Mouse (Mus musculus) CH12.LX (cell line): ENCODE data around the gene Parp3. TPM values are rescaled to one million over a fixed set of nuclear protein-coding genes. Genes with fewer than 3 reads are reported as not detected.

ENCODE experiments used
- DNase-seq: peaks from one replicate; pipeline ENCODE4 v3.0.0-alpha.2; 2013; ENCODE audit errors: extremely low read depth
- H3K27ac ChIP-seq: 2 replicates; pipeline ENCODE4 v1.5.1; 2012; ENCODE audit warnings: low read depth, mild to moderate bottlenecking, control low read depth, moderate library complexity; ENCODE audit not compliant: insufficient read depth
- H3K27me3 ChIP-seq: replicated peaks from 2 replicates; pipeline ENCODE3; 2012; ENCODE audit warnings: inconsistent platforms
- H3K36me3 ChIP-seq, 2 experiments: replicated peaks in 1 of 2; 2 replicates each; pipeline versions ENCODE3 to v1.6.1; 2012; ENCODE audit warnings: inconsistent platforms in 1 of 2, low read length in 1 of 2, mild to moderate bottlenecking in 1 of 2, mixed read lengths in 1 of 2, moderate library complexity in 1 of 2; ENCODE audit not compliant: control insufficient read depth in 1 of 2, insufficient read depth in 1 of 2
- H3K4me1 ChIP-seq, 2 experiments: 2 replicates each; pipeline ENCODE4 v1.6.1; 2012; ENCODE audit warnings: inconsistent platforms in 1 of 2, moderate library complexity in 1 of 2; ENCODE audit not compliant: insufficient read depth in 2 of 2, control insufficient read depth in 1 of 2
- H3K4me2 ChIP-seq: 2 replicates; pipeline ENCODE4 v1.6.1; 2012; ENCODE audit warnings: low read depth, mild to moderate bottlenecking, control low read depth; ENCODE audit not compliant: poor library complexity, insufficient read depth, severe bottlenecking
- H3K4me3 ChIP-seq, 3 experiments: fragments of 150-350 bp in 1 of 3; sonication (generic) in 1 of 3; replicated peaks in 1 of 3; 2 replicates each; pipeline versions ENCODE3 to v1.5.1; 2011 to 2012; ENCODE audit warnings: low read depth in 2 of 3, low read length in 2 of 3, mild to moderate bottlenecking in 2 of 3, moderate library complexity in 2 of 3, control low read depth in 1 of 3, improper control_type of control experiment in 1 of 3, inconsistent platforms in 1 of 3, mixed read lengths in 1 of 3; ENCODE audit not compliant: poor library complexity in 1 of 3
- H3K79me2 ChIP-seq: replicated peaks from 2 replicates; pipeline ENCODE4 v1.6.1; 2012; ENCODE audit warnings: mild to moderate bottlenecking, moderate library complexity; ENCODE audit not compliant: control insufficient read depth, poor library complexity, insufficient read depth, severe bottlenecking; ENCODE audit errors: extremely low read depth
- H3K9ac ChIP-seq: 2 replicates; pipeline ENCODE4 v1.6.1; 2012; ENCODE audit warnings: low read depth, mild to moderate bottlenecking, control low read depth, moderate library complexity; ENCODE audit not compliant: insufficient read depth
- H3K9me3 ChIP-seq: replicated peaks from 2 replicates; pipeline ENCODE3; 2012; ENCODE audit warnings: low read length, inconsistent platforms, mixed read lengths
- CHD1 ChIP-seq: IDR thresholded peaks from 2 replicates; pipeline ENCODE4 v1.6.1; 2012; ENCODE audit warnings: low read depth, low read length, improper control_type of control experiment, inconsistent platforms
- E2F4 ChIP-seq: IDR thresholded peaks from 2 replicates; pipeline ENCODE4 v1.6.1; 2011; ENCODE audit warnings: low read depth, low read length, improper control_type of control experiment; ENCODE audit not compliant: insufficient replicate concordance
- GABPA ChIP-seq: IDR thresholded peaks from 2 replicates; pipeline ENCODE4 v1.6.1; 2012; ENCODE audit warnings: low read depth, low read length, improper control_type of control experiment, inconsistent platforms; ENCODE audit not compliant: insufficient replicate concordance
- JUND ChIP-seq: conservative IDR thresholded peaks from 2 replicates; pipeline ENCODE4 v1.6.1; 2011; ENCODE audit warnings: low read depth, low read length, improper control_type of control experiment
- MXI1 ChIP-seq: IDR thresholded peaks from 2 replicates; pipeline ENCODE4 v1.6.1; 2011; ENCODE audit warnings: mild to moderate bottlenecking, low read depth, low read length, improper control_type of control experiment
- NELFE ChIP-seq: IDR thresholded peaks from 2 replicates; pipeline ENCODE4 v1.6.1; 2011; ENCODE audit warnings: low read depth, low read length, improper control_type of control experiment
- SIN3A ChIP-seq: IDR thresholded peaks from 2 replicates; pipeline ENCODE4 v1.6.1; 2012; ENCODE audit warnings: low read length, improper control_type of control experiment, inconsistent platforms
- TBP ChIP-seq: conservative IDR thresholded peaks from 2 replicates; pipeline ENCODE4 v1.6.1; 2011; ENCODE audit warnings: low read depth, low read length, improper control_type of control experiment
- UBTF ChIP-seq: IDR thresholded peaks from 2 replicates; pipeline ENCODE4 v1.6.1; 2012; ENCODE audit warnings: low read depth, mild to moderate bottlenecking, inconsistent platforms, low read length, improper control_type of control experiment, moderate library complexity
- ZNF384 ChIP-seq: IDR thresholded peaks from 2 replicates; pipeline ENCODE4 v1.6.1; 2012; ENCODE audit warnings: low read depth, low read length, improper control_type of control experiment, inconsistent platforms
- dilution Hi-C: fragments of 300-500 bp; cut with MboI; formaldehyde crosslinking; loops from 2 replicates; pipeline ENCODE4 v1.14.3; 2020; ENCODE audit warnings: low sequenced_read_pairs; ENCODE audit not compliant: extremely low pct_unique_long_range_greater_than_20kb, extremely low pct_ligation_motif_present
- in situ Hi-C: fragments of 300-500 bp; cut with MboI; formaldehyde crosslinking; loops from 3 replicates; pipeline ENCODE4 v1.14.3; 2019; ENCODE audit warnings: low sequenced_read_pairs, low pct_ligation_motif_present, low pct_unique_long_range_greater_than_20kb, mixed read lengths
- polyA plus RNA-seq: library from polyadenylated mRNA; unstranded; fragments of >175 nt; gene quantifications from 2 replicates; pipeline ENCODE4 v1.2.1, GENCODE M21; 2012; ENCODE audit warnings: low read depth; ENCODE audit not compliant: insufficient read length
- total RNA-seq, 2 experiments: library from RNA; depleted of rRNA; stranded (reverse); fragments of 300-350 nt in 1 of 2; fragments of >200 nt in 1 of 2; gene quantifications; 2 replicates each; pipeline ENCODE4 v1.2.3; 2012 to 2014

Parp3 gene
- total and polyA plus RNA-seq, 3 experiments: 10.3 to 24.6 (median 12.9) TPM

DNA sequence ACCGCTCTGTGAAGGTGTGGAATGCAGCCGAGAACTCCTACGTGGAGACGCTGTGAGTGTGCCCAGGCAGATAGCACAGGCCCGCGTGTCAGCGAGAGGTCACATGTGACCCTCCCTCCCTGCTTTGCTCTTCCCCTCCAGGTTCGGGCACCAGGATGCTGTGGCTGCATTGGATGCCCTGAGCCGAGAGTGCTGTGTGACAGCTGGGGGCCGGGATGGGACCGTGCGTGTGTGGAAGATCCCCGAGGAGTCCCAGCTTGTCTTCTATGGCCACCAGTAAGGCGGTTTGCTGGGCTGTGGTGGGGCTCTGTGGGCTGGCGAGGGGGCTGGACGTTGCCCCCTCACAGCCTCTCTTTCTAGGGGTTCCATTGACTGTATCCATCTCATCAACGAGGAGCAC, 6.9 kb upstream of the Parp3 start:
- no peak for TF ChIP-seq ZNF384
- H3K27me3 ChIP-seq: no peaks in the 10 kb centered on the region
- H3K79me2 ChIP-seq: peaks cover 11% of the 10 kb centered on the region
- no peak overlapping the region for H3K9ac ChIP-seq
- DNase-seq: no peak
- H3K9me3 ChIP-seq: no peaks in the 10 kb centered on the region
- peaks cover 59 to 77% of the 10 kb centered on the region in 2 experiments for H3K36me3 ChIP-seq
- dilution Hi-C loops: no loop called here
- no peak overlapping the region for H3K4me3 ChIP-seq
- in situ Hi-C loops: no loop called here
- no peak overlapping the region for H3K4me2 ChIP-seq
- H3K27ac ChIP-seq: no peak overlapping the region
- peaks cover 6 to 27% of the 10 kb centered on the region in 2 experiments; a peak in 3 of 4 replicates for H3K4me1 ChIP-seq

DNA sequence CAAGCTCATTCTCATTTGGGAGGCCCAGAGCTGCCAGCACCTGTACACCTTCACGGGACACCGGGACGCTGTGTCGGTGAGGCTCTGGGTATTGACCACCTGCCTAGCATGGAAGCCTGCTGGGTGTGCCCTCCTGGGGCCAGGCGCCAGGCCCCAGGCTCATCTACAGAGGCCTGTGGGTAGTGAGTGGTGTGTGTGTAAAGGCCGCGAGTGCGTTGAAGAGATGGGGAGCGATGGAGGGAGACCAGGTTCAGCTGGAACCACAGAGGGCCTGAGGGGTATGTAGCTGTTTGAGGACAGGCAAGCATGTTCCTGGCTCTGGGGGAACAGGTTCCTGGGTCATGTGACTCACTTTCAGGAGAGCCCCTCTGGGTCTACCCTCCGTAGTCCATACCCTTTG, 6.4 kb upstream of the Parp3 start:
- Histone ChIP-seq H3K4me1 (peaks cover 6 to 31% of the 10 kb centered on the region in 2 experiments; a peak in 3 of 4 replicates), H3K27me3 (no peaks in the 10 kb centered on the region), H3K79me2 (peaks cover 16% of the 10 kb centered on the region), H3K9ac (no peak overlapping the region), H3K4me2 (no peak overlapping the region), H3K27ac (no peak overlapping the region), H3K9me3 (no peaks in the 10 kb centered on the region), H3K36me3 (peaks cover 59 to 77% of the 10 kb centered on the region in 2 experiments), H3K4me3 (no peak overlapping the region)
- dilution Hi-C loops (no loop called here), in situ Hi-C loops (no loop called here)
- TF ChIP-seq SIN3A (no peak), TBP (no peak), UBTF (no peak), GABPA (no peak), NELFE (no peak), CHD1 (no peak), E2F4 (no peak)
- DNase-seq: no peak

GRCm38 (mm10) chr9:106482578-106483115, 5.9 kb upstream of the Parp3 start:
- Histone ChIP-seq H3K9ac (no peak overlapping the region), H3K79me2 (peaks cover 21% of the 10 kb centered on the region), H3K4me1 (peaks cover 6 to 33% of the 10 kb centered on the region in 2 experiments; a peak in 3 of 4 replicates), H3K27me3 (no peaks in the 10 kb centered on the region), H3K4me3 (no peak overlapping the region), H3K4me2 (no peak overlapping the region), H3K27ac (no peak overlapping the region), H3K36me3 (peaks cover 59 to 77% of the 10 kb centered on the region in 2 experiments), H3K9me3 (no peaks in the 10 kb centered on the region)
- dilution Hi-C loops: no loop called here
- in situ Hi-C loops: no loop called here
- no peak for TF ChIP-seq JUND
- no peak for TF ChIP-seq MXI1
- DNase-seq: no peak
